Mouse (Mus musculus): Measurements from ENCODE around the gene Plekha1. TPM values are rescaled to one million over a fixed set of nuclear protein-coding genes. Genes with fewer than 3 reads are reported as not detected.

Plekha1 gene
- total and polyA plus RNA-seq, 3 experiments, result 6.9 to 22.1 TPM; not detected in 1

- Histone ChIP-seq H3K79me2 (ENCODE audit: control insufficient read depth, insufficient read depth, low read length, poor library complexity) (no peaks in the 10 kb centered on the region), H3K4me1 (ENCODE audit: control insufficient read depth in 1 of 2, insufficient read depth in 2 of 2, low read length in 2 of 2) (no peaks in the 10 kb centered on the region), H3K9ac (ENCODE audit: control insufficient read depth, low read depth, low read length, poor library complexity, severe bottlenecking) (no peak overlapping the region), H3K27me3 (ENCODE audit: control insufficient read depth in 1 of 2, insufficient read depth in 2 of 2, low read length in 2 of 2) (no peaks in the 10 kb centered on the region; a peak in 1 of 4 replicates), H3K4me3 (ENCODE audit: control insufficient read depth in 1 of 2, insufficient read depth in 1 of 2, low read depth in 2 of 2, low read length in 2 of 2) (no peak overlapping the region), H3K9me3 (replicated peaks; ENCODE audit: insufficient read depth, low read length) (no peaks in the 10 kb centered on the region), H3K27ac (ENCODE audit: control insufficient read depth, low read depth, low read length) (no peak overlapping the region), H3K36me3 (ENCODE audit: control insufficient read depth in 1 of 2, insufficient read depth in 2 of 2, low read length in 2 of 2) (no peaks in the 10 kb centered on the region; a peak in 1 of 4 replicates)
- DNase-seq (ENCODE audit: low read depth, low spot score), result no peak
- TF ChIP-seq GATA1 (IDR thresholded peaks at IDR 0.05; ENCODE audit: low read depth, low read length) (no peak), ELF1 (IDR thresholded peaks at IDR 0.05; ENCODE audit: low read depth, low read length) (no peak), CTCF (IDR thresholded peaks at IDR 0.05 in 2 of 3, conservative IDR thresholded peaks at IDR 0.05 in 1 of 3; ENCODE audit: control insufficient read depth in 1 of 3, insufficient read depth in 1 of 3, low read depth in 2 of 3, low read length in 3 of 3, poor library complexity in 1 of 3, severe bottlenecking in 1 of 3) (no peak), BHLHE40 (IDR thresholded peaks at IDR 0.05; ENCODE audit: borderline replicate concordance, low read depth, low read length) (no peak), HCFC1 (IDR thresholded peaks at IDR 0.05; ENCODE audit: low read depth, low read length) (no peak), POLR2AphosphoS2 (IDR thresholded peaks at IDR 0.05; ENCODE audit: low read length) (no peak), CHD1 (IDR thresholded peaks at IDR 0.05; ENCODE audit: low read depth, low read length) (no peak), MXI1 (IDR thresholded peaks at IDR 0.05; ENCODE audit: low read depth, low read length) (no peak), RAD21 (IDR thresholded peaks at IDR 0.05; ENCODE audit: low read depth, low read length) (no peak), MAX (IDR thresholded peaks at IDR 0.05; ENCODE audit: low read length) (no peak), MAZ (IDR thresholded peaks at IDR 0.05; ENCODE audit: low read depth, low read length) (no peak)
Measured at GRCm38 (mm10) chr7:130918260-130918659, 52.7 kb downstream of the Plekha1 start.

DNA sequence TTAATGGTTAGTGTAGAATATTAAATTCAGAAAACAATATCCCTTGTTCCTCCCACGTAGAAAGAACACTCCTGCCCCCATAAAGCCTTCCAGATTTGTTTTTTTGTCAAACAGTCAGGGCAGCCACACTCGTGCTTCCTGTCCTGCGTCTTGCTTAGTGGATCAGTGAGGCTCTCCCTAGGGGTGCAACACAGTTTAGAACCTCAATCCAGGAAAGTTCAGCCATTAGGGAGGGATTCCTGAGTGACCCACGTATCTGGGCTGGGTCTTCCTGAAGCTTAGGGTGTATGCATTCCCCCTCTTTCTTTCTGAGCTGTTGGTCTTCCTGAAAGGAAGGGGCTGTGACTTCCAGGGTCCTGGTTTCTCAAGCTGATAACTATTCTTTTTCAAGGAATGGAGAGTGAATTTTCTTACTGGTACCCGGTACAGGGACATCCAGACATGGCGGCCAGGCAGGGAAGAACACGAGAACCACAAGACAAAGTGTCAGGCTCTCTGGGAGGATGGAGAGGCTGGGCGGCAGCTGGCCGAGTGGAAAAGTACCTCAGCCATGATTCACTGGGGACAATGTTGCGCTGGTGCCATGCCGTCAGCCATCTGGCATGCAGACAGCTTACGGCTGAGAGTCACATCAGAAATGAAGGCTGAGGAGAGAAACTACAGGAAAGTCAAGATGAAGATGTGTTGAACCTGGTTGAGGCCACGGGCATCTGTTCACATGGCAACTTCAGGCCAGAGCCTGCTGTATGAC is 57.6 kb downstream of the Plekha1 start:
- Histone ChIP-seq H3K4me3 (ENCODE audit: control insufficient read depth in 1 of 2, insufficient read depth in 1 of 2, low read depth in 2 of 2, low read length in 2 of 2) (no peak overlapping the region), H3K27me3 (ENCODE audit: control insufficient read depth in 1 of 2, insufficient read depth in 2 of 2, low read length in 2 of 2) (no peaks in the 10 kb centered on the region; a peak in 1 of 4 replicates), H3K79me2 (ENCODE audit: control insufficient read depth, insufficient read depth, low read length, poor library complexity) (no peaks in the 10 kb centered on the region), H3K36me3 (ENCODE audit: control insufficient read depth in 1 of 2, insufficient read depth in 2 of 2, low read length in 2 of 2) (no peaks in the 10 kb centered on the region), H3K9ac (ENCODE audit: control insufficient read depth, low read depth, low read length, poor library complexity, severe bottlenecking) (no peak overlapping the region), H3K4me1 (ENCODE audit: control insufficient read depth in 1 of 2, insufficient read depth in 2 of 2, low read length in 2 of 2) (no peaks in the 10 kb centered on the region), H3K9me3 (replicated peaks; ENCODE audit: insufficient read depth, low read length) (no peaks in the 10 kb centered on the region), H3K27ac (ENCODE audit: control insufficient read depth, low read depth, low read length) (no peak overlapping the region)
- no peak for DNase-seq (ENCODE audit: low read depth, low spot score)
- TF ChIP-seq ETS1 (IDR thresholded peaks at IDR 0.05; ENCODE audit: low read depth, low read length) (no peak), CHD2 (IDR thresholded peaks at IDR 0.05; ENCODE audit: low read length) (no peak), TAL1 (IDR thresholded peaks at IDR 0.05; ENCODE audit: low read length) (no peak), USF2 (IDR thresholded peaks at IDR 0.05; ENCODE audit: borderline replicate concordance in 1 of 2, insufficient read depth in 1 of 2, low read depth in 1 of 2, low read length in 2 of 2) (no peak), TCF12 (IDR thresholded peaks at IDR 0.05; ENCODE audit: low read depth, low read length) (no peak), NRF1 (IDR thresholded peaks at IDR 0.05; ENCODE audit: insufficient read depth, low read depth, low read length, poor library complexity, severe bottlenecking) (no peak), UBTF (IDR thresholded peaks at IDR 0.05; ENCODE audit: borderline replicate concordance, insufficient read depth, low read depth, low read length) (no peak), MXI1 (IDR thresholded peaks at IDR 0.05; ENCODE audit: low read depth, low read length) (no peak), NELFE (IDR thresholded peaks at IDR 0.05; ENCODE audit: low read depth, low read length) (no peak), GABPA (IDR thresholded peaks at IDR 0.05; ENCODE audit: low read depth, low read length) (no peak), EP300 (IDR thresholded peaks at IDR 0.05; ENCODE audit: low read depth in 1 of 2, low read length in 2 of 2) (no peak), ELF1 (IDR thresholded peaks at IDR 0.05; ENCODE audit: low read depth, low read length) (no peak), POLR2AphosphoS5 (IDR thresholded peaks at IDR 0.05; ENCODE audit: borderline replicate concordance, low read depth, low read length) (no peak), ZNF384 (IDR thresholded peaks at IDR 0.05; ENCODE audit: low read depth, low read length) (no peak), ZMIZ1 (IDR thresholded peaks at IDR 0.05; ENCODE audit: low read depth, low read length) (no peak)

All from MEL (cell line).